Mouse (Mus musculus): Measurements from ENCODE around the gene Scaf11.
"Not testable (repeated sequence)": the region's sequence is repeated elsewhere in the genome, so short reads cannot be mapped to it uniquely, and the experiment has no call there.

Gene Scaf11

DNA sequence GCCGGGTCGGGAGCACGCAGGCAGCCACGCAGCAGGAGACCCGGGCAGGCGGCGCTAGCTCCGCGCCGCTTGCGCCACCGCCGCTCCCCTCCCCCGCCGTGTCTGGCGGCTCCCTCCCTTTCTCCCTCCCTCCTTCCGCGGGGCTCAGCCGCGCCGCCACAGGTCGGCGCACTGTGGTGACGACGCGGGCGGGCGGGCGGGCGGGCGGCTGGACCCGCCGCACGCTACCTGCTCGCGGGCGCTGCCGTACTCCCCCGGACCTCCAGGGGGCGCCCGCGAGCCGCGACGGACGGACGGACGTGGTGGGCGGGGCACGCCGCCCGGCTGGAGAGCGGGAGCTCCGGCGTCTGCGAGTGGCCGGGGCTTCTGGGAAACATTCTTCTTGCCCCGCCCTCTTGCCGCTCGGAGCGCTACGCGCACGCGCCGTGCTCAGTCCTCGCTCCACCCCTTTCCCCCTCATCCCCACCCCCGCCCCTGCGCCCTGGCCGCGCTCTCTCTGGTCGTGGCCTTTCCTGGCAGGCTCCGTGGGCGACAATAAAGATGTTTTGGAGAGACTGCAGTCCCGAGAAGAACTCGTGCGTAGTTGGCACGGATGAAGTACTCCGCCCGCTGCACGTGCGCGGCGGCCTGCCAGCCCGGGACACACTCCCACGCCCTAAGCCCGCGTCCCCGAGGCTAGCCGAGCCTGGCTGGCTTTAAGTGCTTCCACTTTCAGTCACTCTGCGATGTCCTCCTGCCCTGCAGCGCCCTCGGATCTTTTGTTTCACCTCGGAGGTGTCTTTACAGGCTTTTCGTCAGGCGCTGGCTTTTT lies at the start of gene Scaf11:
Gene Scaf11, minus strand, starts transcription at position 114 of the 811 bp plus-strand sequence.
- peak; percentile 95 for DNase-seq (ENCODE audit: low read depth, low spot score)

DNA sequence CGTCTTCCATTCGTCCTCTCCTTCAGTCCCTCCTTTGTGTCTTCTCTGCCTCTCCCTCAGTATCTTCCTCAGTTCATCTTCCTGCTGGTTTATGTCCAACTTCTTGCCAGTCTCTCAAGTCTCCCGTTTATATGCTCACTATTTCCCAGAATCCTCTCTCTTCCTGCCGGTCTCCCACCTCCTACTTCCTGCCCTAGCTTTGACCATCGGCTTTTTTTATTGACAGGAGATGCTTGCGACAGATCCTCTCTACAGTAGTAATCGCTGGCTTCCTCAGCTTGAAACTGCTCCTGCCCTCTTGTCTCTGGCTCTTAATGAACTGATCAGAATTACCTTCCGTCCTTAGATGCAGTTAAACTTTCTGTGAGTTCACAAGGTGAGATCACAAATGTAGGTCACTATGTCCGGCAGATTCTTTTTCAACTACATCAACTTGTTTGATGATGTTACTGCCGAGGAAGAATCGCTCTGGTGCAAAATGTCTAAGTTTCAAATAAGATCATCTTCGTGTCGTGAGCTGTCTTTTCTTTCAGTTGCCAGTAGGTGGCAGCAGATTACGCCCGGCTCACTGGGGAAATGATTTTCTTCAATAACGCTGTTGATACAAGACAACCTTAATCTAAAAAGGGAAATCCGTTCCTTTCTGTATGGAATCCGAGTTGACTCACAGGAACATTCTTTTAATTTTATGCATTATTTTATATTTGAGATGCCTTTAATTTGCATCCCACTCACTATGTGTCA lies 46.6 kb upstream of the Scaf11 start:
- DNase-seq (ENCODE audit: low read depth, low spot score), result peak; percentile 66

DNA sequence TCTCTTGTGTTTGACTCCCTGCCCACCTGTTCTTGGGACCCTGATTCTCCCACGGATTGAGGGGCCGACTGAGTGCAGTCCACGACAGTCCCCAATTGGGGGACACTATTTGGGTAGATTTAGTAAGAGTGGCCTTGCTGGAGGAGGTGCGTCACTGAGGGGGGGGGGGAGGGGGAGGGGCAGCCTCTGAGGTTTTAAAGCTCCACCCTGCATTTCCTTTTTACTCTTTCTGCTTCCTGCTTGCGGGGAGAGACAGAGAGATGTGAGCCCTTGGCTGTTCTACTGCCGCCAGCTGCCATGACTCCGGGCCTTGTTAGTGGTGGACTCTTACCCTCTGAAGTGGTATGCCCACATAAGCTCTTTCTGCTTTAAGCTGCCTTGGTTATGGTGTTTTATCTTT lies 37.0 kb upstream of the Scaf11 start:
- DNase-seq (ENCODE audit: low read depth, low spot score), result no peak

DNA sequence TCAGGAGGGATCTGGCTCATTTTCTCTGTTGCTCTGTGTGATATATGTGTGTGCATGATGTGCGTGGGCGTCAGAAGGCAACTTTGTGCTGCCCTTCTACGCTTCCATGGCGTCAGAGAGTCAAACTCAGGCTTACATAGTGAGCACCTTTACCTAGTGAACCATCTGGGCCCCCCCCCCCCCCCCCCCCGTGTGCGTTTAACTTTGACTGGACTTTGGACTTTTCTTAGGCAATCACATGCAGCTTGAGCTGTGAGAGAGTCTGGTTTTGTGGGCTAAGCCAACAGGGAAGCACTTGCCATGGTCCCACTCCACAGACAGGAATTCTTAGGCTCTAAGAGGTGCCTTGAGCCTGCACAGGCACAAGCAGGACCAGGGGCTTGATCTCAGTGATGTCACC lies 33.6 kb upstream of the Scaf11 start:
- no peak for DNase-seq (ENCODE audit: low read depth, low spot score)

DNA sequence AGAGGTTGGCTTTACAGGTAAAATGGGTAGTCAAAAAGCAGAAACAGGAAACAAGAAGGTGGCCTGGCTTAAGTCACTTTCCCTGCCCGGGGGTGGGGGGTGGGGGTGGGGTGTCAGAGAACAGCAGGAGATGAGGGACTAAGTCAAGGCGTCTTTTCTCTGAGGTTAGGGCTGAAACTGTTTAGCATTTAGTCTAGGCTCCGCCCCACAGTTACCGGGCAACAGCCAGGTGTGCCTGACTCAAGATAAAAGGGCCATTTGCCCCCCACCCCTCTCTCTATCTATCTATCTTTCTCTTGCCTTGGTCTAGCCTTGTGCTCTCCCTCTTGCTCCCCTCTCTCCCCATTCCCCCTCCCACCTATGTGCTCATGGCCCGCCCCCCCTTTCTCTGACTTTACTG lies 32.9 kb upstream of the Scaf11 start:
- DNase-seq (ENCODE audit: low read depth, low spot score), result peak; percentile 82

DNA sequence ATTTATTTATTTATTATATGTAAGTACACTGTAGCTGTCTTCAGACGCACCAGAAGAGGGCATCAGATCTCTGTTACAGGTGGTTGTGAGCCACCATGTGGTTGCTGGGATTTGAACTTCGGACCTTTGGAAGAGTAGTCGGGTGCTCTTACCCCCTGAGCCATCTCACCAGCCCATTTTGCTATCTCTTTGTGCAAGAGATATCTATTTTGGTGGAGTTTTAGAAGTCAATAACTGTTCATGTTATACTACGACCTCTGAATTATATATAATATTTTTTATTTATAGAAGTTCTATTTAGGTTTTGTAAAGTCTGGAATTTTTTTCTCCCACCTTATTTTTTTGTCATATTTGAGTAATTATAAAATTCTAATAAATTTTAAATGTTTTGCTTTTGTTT lies 32.3 kb upstream of the Scaf11 start:
- DNase-seq (ENCODE audit: low read depth, low spot score), result not testable (repeated sequence)

DNA sequence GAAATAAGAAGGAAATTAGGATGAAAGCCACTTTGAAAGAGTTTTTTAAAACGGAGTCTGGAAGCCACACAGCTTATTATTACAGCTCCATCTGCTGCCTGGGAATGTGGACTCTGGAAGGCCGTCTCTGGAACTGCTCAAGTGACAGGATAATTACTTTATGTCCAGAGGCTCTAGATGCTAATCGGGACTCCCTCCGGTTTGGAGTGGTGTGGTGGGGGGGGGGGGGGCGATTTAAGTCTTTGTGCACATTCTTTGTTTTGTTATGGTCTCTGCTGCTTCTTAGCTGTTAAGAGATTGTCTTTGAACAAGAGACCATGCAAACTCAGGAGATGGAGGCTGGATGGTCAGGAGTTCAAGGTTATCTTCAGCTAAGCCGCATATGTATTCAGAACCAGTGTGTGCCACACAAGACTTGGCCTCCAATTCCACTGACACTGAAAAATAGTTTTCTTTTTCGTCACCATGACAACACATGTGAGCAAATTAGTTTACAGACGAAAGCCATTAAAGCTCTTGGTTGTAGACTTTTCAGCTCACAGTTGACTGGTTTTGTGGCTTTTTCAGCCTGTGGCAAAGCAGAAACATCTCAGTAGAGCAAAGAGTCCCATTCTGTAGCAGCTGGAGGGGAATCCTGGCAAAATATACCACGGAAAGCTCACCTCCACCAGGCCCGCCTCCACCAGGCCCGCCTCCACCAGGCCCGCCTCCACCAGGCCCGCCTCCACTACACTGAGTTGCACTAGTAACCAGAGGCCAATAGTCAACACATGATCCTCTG lies 31.4 kb upstream of the Scaf11 start:
- DNase-seq (ENCODE audit: low read depth, low spot score), result peak; percentile 25

DNA sequence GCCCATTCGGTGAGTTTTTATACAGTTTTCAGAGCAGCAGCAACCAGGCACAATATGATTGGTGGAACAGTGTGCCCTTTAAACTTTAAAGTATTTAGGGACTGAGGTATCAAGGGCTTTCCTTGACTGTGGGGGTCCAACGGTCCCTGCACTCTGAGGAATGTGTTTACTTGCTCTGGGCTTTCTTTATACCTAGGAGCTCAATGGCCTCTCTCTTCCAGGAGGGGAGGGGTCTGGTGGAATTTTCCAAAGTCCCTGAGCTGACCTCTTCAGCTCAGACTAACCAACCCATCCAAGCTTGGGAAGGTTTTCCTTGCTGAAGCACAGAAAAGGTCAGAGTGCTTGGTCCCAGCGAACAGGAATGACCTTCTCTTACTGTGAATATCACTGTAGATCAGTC lies 30.8 kb upstream of the Scaf11 start:
- peak; percentile 36 for DNase-seq (ENCODE audit: low read depth, low spot score)

DNA sequence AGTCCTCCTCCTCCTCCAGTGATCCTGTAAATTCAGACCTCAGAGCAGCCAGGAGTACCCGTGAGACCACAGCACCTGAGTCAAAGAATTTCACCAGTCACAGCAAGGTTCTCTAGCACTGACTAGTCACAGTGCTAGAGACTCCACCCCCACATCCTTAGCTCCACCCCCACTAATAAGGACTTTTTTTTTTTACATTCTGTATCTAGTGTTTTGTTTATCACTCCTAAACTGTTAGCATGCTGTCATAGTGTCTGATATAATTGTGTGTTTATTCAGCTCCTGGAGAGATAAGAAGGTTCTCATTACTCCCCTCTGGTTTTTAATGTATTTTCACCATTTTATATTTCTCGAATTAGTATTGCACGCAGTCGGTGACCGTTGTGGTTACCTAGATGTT lies 29.5 kb upstream of the Scaf11 start:
- DNase-seq (ENCODE audit: low read depth, low spot score), result peak; percentile 40

DNA sequence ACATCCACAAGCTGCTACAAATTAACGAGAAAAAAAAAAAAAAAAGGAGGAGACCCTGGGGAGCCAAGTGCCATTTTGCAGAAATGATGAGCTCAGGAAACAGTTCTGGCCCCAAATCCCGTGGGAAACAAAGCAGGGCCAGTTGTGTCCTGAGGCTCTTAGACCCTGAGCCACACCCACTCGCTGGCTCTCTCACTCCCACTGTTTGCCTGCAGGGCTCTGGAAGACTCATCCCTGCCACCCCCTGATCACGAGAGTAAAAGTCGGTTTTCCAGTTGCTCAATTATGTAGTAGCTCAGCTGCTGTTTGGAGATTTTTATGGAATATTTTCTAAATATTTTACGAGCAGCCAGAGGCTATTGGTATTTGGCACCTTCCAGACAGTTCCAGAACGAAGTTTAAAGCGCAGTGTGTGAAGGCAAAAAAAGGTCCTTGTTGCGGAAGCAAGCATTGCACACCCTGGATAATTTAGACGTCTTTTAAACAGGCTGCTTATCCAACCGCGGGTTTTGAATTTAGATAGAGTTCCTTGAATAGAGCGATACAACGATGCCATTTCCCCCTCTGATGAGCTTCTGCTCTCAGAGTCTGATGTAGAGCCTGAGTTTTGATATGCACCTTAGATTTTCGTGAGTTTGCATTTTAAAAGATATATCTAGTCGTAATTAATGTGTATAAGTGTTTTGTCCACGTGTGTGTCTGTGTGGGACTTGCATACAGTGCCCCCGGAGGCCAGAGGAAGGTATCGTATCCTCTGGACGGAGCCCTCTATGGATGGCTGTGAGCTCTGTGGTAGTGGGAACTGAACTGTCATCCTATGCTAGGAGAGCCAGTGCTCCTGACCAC lies 28.5 kb upstream of the Scaf11 start:
- peak; percentile 76 for DNase-seq (ENCODE audit: low read depth, low spot score)

DNA sequence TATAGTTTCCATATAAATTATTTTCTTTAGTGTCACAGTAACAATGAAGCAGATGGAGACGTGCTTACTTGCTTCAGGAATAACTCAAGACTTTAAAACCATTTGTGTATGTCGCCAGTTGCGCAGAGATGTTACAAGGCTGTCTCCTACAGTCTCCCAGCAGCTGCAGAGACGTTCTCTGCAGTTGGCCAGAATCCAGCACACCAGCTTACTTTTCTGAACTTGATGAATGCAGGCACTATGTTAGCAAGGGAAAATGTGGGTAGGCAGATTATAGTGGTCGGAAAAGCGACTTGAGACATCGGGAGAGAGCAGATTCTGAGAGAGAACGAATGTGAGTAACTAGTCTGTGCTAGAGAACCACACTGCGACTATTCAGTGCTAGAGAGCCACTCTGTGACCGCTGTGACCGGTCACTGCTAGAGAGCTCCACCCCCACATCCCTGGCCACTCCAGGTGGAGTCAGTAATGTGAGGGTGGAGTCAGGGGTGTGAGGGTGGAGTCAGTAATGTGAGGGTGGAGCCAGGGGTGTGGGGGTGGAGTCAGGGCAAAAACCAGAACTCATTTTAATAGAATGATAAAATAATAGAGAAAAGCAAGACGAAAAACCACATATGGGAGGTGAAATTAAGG lies 26.5 kb upstream of the Scaf11 start:
- DNase-seq (ENCODE audit: low read depth, low spot score), result peak; percentile 38

DNA sequence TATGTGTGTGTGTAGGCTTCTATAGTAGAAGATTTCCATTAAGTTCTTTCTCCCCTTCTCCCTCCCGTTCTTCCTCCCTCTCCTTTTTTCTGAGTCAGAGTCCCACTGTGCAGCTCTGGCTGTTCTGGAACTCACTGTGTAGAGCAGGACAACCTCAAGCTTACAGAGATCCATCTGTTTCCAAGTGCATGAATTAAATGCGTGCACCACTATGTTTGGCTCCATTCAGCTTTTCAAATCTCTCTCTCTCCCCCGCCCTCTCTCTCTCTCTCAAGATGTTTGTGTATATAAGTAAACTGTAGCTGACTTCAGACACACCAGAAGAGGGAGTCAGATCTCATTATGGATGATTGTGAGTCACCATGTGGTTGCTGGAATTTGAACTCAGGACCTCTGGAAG lies 20.2 kb upstream of the Scaf11 start:
- no peak for DNase-seq (ENCODE audit: low read depth, low spot score)

DNA sequence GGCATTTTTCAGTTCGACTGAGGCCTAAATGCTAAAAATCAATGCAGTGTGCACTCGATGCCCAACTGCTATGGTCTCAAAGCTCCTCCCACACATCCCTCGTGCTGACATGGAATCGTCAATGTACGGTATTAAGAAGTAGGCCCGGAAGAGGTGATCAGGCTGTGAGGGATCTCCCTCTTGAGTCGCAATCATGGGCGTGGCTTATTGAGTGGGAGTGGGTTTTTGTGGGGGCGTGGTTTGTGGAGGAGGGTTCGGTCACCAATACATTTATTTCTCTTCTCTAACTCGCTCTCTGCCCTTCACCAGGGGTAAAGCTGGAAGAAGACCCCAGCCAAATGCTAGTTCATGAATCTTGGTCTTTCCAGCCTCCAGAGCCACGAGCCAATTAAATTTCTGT lies 17.4 kb upstream of the Scaf11 start:
- DNase-seq (ENCODE audit: low read depth, low spot score), result peak; percentile 45

DNA sequence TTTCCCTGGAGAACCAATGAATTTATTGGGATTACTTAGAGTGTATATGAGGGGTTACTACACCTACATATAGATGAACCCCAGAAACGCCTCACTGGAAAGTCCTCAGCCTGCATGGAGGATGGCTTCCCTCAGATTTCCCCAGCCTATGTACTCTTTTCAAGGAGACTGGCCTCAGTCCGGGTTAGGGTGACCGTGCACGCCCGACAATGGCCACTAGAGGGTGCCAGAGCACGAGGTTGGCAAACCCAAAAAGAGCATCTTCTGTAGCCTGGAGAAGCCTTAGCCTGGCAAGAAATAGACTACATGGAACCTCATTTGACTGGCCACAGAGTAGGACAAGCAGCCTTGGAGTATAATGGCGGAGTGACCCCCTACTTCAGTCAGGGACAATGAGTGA lies 15.7 kb upstream of the Scaf11 start:
- DNase-seq (ENCODE audit: low read depth, low spot score), result peak; percentile 77

DNA sequence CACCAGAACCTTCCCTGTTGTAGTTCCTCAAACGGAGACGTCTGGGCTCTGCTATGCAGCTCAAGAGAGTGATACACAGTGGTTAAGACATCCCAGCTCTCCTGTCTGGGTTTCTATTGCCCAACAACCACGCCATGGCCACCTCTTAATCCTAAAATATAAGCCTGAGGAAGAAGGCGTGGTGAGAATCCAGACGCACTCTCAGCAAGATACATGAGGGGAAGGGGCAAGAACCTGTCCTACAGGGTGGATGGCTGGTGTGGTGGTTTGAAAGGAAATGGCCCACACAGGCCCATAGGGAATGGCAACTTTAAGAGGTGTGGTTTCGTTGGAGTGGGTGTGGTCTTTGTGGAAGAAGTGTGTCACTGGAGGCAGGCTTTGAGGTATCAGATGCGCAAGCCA lies 14.9 kb upstream of the Scaf11 start:
- no peak for DNase-seq (ENCODE audit: low read depth, low spot score)

DNA sequence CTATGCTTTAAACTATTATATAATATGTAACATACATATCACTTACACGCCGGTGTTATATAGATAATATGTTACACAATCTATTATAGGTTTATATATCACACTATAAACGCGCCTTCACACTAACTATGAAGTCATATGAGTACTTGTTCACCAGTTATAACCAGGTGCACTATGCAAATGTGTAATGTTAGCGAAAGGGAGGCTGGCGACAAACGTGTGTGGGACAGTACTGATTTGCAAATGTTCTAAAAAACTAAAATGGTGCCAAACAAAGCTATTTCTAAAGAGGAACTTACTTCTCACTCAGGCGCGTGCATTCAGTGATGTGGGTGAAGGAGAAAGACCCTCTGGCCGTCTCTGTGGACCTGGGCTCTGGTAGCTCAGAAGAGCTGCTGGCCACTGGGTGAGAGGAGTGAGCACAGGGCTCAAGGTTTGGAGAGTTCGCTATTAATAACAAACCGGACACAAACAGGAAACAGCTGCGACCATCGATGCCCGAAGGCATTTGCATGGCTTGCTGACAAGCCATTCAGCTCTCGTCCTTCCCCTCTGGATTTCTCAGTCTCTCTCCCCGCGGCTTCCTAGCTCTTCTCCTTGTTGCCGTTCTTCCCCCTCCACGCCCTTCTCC lies 13.8 kb upstream of the Scaf11 start:
- DNase-seq (ENCODE audit: low read depth, low spot score), result no peak

DNA sequence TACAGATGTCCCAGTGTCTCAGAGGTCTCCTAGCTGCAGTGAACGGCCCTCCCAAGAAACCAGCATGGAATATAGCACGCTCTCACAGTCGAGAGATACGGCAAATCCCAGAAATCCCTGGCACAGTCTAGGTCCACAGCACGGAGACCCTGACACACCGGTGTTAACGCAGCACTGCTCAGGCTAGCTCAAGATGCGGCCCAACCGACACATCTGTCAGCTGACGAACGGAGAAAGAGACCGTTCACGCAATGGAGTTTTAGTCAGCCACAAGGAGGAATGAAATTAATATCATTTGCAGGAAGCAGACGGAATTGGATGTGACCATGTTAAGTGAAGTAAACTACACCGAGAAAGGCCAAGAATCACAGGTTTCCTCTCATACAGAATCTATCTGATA lies 13.3 kb upstream of the Scaf11 start:
- no peak for DNase-seq (ENCODE audit: low read depth, low spot score)

DNA sequence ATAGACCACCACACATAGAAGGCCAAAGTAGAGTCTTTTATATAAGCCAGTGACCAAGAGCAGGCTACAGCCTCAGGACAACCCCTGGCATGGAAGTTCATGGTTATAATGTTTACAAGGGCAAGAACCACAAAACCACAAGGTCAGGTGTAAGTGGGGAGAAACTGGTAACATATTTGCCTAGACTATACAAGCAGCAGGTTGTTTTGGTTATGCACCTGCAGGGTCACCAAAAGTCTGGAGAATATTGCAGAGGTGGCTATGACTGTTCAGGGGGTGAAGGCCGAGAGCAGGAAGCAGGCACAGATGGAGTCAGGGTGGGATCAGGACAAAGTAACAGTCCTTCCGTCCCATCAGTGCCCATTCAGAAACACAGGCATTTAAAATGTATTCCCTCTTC lies 7.7 kb upstream of the Scaf11 start:
- no peak for DNase-seq (ENCODE audit: low read depth, low spot score)

DNA sequence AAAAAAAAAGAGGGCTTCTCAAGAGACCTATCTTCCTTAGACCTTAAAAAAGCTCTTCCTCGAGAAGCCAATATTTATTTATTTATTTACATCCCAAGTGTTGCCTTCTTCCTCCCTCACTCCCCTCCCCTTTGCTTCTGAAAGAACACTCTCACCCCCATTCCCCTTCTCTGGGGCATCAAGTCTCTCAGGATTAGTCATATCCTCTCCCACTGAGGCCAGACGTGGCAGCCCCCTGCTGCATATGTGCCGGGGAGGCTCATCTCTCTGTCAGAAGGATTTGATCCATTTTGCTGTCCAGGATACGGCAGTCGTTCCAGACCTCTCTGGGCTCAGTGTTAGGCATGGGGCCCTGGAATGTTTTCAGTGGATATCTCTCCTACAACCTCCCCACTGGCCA lies 7.2 kb upstream of the Scaf11 start:
- no peak for DNase-seq (ENCODE audit: low read depth, low spot score)

DNA sequence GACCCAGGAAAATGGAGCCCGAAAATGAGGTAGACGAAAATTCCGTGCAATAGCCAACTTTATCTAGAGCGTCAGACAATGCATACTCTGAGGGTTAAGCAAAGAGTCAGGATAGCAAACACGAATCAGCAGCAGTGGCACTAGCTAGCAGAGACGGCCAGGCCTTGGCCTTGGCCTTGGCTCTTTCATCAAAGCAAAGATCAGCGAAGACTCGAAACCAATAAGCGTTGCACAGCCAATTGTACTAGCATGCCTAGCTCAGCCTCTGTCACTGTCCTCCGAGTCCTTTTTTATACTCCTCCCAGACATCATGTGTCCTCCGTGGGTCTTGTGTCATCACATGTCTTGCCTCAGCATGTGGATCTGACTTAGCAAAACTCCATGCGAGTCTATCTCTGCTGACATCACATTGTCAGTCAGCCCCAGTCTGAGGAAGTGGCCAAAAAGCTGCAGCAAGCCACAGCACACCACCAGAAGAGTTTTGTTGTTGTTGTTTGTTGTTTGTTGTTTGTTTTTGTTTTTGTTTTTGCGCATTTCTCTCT lies 5.8 kb upstream of the Scaf11 start:
- DNase-seq (ENCODE audit: low read depth, low spot score), result no peak
